Mouse (Mus musculus) right cerebral cortex, postnatal 25 days (tissue): Measurements from ENCODE around the gene Zzef1.

Source experiments
- DNase-seq: peaks from one replicate; pipeline ENCODE4 v3.0.0; 2022

Gene Zzef1

DNA sequence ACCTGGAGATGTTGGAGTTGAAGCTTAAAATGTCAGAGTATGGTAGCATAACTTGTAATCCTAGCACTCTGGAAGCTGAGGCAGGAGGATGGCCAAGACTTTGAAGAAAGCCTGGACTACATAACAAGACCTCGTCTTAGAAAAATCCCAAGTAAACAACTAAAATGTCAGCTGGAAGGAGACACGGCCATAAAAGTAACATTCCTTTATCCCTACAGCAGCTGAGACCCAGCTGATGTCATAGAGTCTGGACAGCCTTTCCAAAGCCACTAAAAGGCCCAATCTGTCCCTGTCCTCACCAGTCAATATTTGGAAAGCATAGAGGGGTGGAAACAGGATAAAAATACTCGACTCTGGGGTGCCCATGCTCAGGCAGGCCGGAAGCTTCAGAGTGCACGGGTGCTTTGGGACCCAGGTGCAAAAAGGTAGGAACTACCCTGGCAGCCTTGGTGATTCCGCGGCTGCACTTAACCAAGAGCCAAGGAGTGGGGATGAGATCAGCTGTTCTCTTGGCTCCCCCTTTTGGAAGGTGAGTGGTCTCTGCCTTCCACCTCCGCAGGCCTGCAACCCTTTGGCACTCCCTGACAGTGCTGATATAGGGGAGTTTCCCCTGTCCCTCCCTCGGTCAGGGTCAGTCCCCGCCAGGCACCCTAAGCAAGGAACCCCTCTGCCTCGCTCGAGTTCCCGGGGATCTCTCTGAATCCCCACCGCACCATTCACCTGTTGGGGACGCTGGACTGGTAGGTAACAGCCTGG is 164.1 kb downstream of the Zzef1 start:
- DNase-seq = no peak

DNA sequence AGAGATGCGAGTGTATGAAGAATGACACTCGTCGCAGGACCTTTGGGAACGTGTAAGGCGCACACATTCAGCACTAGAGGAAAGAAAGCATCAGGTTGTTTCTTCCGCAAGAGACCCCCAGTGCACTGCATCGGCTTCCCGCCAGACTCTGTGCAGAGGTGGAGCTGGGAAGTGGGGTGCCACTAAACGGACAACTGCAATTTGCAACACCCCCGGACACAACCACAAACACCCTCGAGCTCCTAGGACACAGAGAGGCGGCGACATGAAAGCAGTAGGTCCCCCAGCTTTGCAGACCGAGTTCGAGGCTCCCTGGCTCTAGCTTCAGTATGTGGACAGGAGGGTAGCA is 164.7 kb downstream of the Zzef1 start:
- DNase-seq = no peak

DNA sequence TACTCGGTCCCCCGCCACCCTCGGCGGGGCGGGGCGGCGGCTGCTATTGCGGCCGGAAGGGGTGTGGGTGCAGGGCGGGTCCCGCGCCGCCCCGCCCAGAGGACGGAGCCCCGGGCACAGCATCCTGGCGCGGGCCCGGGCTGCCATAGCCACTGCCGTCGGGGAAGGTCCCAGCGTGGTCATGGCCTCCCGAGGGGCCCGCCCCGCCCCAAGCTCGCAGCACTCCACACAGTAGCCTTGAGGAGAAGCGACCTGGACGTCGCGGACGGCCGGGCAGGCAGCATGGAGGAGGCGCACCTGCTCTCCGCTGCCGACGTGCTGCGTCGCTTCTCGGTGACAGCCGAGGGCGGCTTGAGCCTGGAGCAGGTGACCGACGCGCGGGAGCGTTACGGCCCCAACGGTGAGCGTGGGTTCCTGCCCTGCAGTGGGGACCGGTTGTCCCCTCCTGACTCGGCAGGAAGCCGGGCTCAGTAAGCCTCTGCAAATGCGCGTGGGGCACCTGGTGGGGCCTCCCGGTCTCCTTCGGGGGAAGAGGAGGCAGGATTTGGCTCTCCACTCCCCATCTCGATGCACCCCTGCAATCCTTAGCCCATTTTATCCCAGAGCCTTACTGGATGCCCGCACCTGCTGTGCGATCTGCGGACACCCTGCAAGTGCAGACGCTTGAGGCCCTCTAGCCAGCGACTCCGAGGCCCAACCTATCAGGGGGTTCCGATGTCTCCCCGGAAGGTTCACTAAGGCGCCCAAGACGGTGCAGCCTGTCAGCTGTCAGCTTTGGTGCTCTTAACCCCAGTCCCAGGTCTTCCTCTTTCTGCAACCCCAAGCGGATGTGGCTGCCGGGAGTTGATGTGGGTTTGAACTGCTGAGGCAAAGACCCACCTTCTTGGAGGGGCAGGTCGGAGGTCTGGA is 165.3 kb downstream of the Zzef1 start, which contains the start of gene Atp2a3:
Gene Atp2a3 (plus strand): TSS at position 98 of the 909 bp plus-strand sequence.
- DNase-seq = no peak

DNA sequence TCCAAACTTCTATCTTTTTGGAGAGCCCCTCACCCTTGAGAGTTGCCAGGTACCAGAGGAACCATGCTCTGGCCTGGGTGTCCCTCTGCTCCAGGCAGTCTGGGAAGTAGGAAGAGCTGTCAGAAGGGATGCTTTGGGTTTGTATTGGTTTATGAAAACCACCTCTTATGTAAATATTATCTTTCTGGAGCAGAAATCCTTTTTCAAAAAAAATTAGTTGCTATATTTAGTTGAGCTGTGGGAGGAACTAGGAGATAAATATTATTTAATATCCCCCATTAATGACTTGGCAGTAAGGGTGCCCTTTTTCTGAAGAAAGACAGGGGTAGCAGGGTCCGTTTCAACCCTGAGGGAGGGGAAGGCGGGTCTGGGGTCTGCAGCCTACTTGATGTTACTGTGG is 166.4 kb downstream of the Zzef1 start:
- no peak for DNase-seq

DNA sequence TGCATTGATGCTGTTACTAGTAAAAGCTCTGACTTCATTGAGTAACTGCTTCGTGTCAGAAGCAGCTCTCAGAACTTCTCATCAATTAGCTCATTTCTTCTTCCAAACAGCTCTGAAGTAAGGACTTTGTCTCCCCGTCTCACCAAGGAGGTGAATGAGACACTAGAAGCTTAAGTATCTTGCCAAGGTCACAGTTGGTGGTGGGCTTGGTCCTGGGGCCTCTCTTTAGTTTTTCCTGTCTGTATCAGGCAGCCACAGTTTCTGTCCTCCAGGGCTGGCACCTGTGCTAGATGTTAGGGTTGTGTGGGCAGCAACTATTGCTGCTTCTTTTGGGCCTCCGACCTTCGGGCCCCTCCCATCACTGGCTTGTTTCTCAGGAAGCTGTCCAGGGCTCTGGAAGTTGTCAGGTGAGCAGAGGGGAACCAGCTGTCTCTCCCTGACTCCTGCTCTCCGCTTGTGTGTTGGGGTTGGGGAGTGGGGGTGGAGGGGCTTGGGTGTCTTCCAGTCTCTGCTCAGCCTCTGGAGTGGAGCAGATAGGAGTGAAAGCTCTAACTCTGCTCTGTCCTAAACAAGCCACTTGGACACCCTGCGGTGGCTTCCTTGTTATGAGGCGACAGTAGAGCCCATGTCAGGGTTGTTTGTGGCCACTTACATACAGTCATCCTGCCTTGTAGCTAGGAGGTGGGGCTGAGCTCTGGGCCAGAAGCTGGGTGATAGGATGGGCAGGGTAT is 167.2 kb downstream of the Zzef1 start:
- DNase-seq = no peak

DNA sequence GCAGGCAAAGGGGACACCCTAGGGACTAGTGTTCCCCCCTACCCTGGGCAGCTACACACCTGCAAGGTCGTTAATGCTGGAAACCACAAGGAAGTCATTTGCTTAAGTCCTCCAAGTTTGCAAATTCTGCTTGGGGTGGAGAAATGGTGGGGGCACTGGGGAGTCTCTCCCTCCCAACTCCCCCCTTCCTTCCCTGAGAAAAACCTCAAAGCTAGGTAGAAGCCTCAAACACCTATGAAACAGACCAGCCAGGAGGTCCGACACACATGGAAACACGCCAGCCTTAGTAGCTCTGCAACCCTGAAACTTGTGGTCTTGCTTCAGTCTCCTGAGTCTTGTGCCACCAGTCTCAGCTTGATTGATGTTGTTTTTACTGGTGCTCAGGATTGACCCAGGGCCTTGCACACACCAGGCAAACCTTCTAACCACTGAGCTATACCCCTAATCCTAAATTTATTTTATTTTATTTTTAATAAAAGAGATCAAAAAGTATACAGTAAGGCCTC is 167.8 kb downstream of the Zzef1 start:
- no peak for DNase-seq

DNA sequence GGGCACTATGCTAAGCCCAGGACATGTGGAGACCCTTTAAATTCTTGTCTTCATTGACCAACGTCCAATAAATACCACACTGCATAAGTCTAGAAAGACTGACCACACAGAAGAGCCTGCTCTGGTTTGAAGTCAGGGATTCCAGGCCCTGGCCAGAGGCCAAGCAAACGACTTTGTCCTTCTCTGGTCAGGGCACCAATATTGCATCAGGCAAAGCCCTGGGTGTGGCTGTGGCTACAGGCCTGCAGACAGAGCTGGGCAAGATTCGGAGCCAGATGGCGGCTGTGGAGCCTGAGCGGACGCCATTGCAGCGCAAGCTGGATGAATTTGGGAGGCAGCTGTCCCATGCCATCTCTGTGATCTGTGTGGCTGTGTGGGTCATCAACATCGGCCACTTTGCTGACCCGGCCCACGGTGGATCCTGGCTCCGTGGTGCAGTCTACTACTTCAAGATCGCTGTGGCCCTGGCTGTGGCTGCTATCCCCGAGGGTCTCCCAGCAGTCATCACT is 179.0 kb downstream of the Zzef1 start:
- DNase-seq = no peak
